Comparison of ENCODE assay signal across 29 mouse cellular contexts in genomic region chr5:130101724-130102123, GRCm38 (mm10).
"Had no signal": no experiment of that assay in that cellular context is flagged by ENCODE, and none has a peak within 500 bp of the region (broad histone marks: within the 10 kb centered on the region; RNA-seq: fewer than 3 reads in every experiment).

No protein-coding gene starts in this region.

- H3K4me3 ChIP-seq: heart, embryonic 10.5 days; heart, embryonic 12.5 days; heart, embryonic 13.5 days; heart, embryonic 15.5 days; hindbrain, embryonic 10.5 days; hindbrain, embryonic 12.5 days; hindbrain, embryonic 13.5 days; hindbrain, embryonic 15.5 days; intestine, embryonic 15.5 days; kidney, embryonic 15.5 days; left cerebral cortex, adult 2 months had no signal

- H3K4me1 ChIP-seq: hindbrain, embryonic 10.5 days; hindbrain, embryonic 12.5 days; hindbrain, embryonic 13.5 days; hindbrain, embryonic 15.5 days; kidney, embryonic 15.5 days had no signal

- H3K27me3 ChIP-seq: heart, embryonic 12.5 days; heart, embryonic 13.5 days; heart, embryonic 15.5 days; hindbrain, embryonic 12.5 days; hindbrain, embryonic 13.5 days; hindbrain, embryonic 15.5 days; intestine, embryonic 15.5 days; kidney, embryonic 15.5 days had no signal

- H3K36me3 ChIP-seq: heart, embryonic 15.5 days had no signal

- H3K9me3 ChIP-seq: heart, embryonic 10.5 days; heart, embryonic 13.5 days; heart, embryonic 15.5 days; hindbrain, embryonic 10.5 days; hindbrain, embryonic 12.5 days; hindbrain, embryonic 13.5 days; hindbrain, embryonic 15.5 days; intestine, embryonic 15.5 days; kidney, embryonic 15.5 days had no signal

- H3K27ac ChIP-seq: heart, embryonic 10.5 days; heart, embryonic 13.5 days; heart, embryonic 15.5 days; hindbrain, embryonic 10.5 days; hindbrain, embryonic 12.5 days; hindbrain, embryonic 13.5 days; hindbrain, embryonic 14.5 days; hindbrain, embryonic 15.5 days; hindbrain, postnatal 0 days; intestine, embryonic 15.5 days; kidney, embryonic 15.5 days; kidney, postnatal 0 days; left cerebral cortex, adult 2 months had no signal

- DNase-seq: heart, postnatal 14 days; heart, postnatal 36 days; heart, postnatal 4 days; kidney, adult 11 months; kidney, adult 18-20 months; kidney, adult 2 months; kidney, adult 8-10 months; kidney, adult 9 months; kidney, postnatal 10 days; kidney, postnatal 14 days; kidney, postnatal 25 days; kidney, postnatal 36 days; kidney, postnatal 4 days; layer of hippocampus, adult 9-11 months; layer of hippocampus, postnatal 36 days had no signal
